Mouse (Mus musculus): ENCODE measurements around the gene Hdgfl2. TPM values are rescaled to one million over a fixed set of nuclear protein-coding genes. Genes with fewer than 3 reads are reported as not detected.

The Hdgfl2 gene
- 124 and 126 TPM in 2 replicates for polyA plus RNA-seq (2012; rRNA removed)

GRCm38 (mm10) chr17:56078880-56079795 is at the start of gene Hdgfl2:
Gene Hdgfl2 (plus strand): TSS chr17:56079634.

GRCm38 (mm10) chr17:56036176-56036900 is 43.1 kb upstream of the Hdgfl2 start, which contains the start of gene Sh3gl1:
Gene Sh3gl1 (minus strand): TSS chr17:56036635.

GRCm38 (mm10) chr17:56040030-56040856 is 39.2 kb upstream of the Hdgfl2 start, which contains the start of gene Chaf1a:
Gene Chaf1a (plus strand): TSS chr17:56040439.

GRCm38 (mm10) chr17:56074827-56075208 is 4.6 kb upstream of the Hdgfl2 start, which contains the start of gene Ubxn6:
Gene Ubxn6 (minus strand): TSS chr17:56075028.

GRCm38 (mm10) chr17:56109219-56110051 is 30.0 kb downstream of the Hdgfl2 start, which contains the start of gene Plin4:
Gene Plin4 (minus strand): TSS chr17:56109803.

GRCm38 (mm10) chr17:56117251-56117710 is 37.8 kb downstream of the Hdgfl2 start, which contains the start of gene Plin5:
Gene Plin5 (minus strand): TSS chr17:56117596.

GRCm38 (mm10) chr17:56121826-56122225 is 42.4 kb downstream of the Hdgfl2 start, which contains the start of gene Lrg1:
Gene Lrg1 (minus strand): TSS chr17:56122001.

GRCm38 (mm10) chr17:56139858-56140595 is 60.6 kb downstream of the Hdgfl2 start, which contains the start of gene Sema6b:
Gene Sema6b (minus strand): TSS chr17:56140343.

Other genes starting within 250 kb of the Hdgfl2 start
- 4.8 and 5.3 TPM in 2 replicates for gene Zfp119a, start 200.7 kb upstream of the Hdgfl2 start, polyA plus RNA-seq (2012; rRNA removed)
- gene Zfp959, start 187.5 kb upstream of the Hdgfl2 start, polyA plus RNA-seq (2012; rRNA removed) = 8.7 and 9.5 TPM in 2 replicates
- gene Zfp119b, start 130.1 kb upstream of the Hdgfl2 start, polyA plus RNA-seq (2012; rRNA removed) = 3.4 TPM in 2 replicates
- 6.0 and 6.1 TPM in 2 replicates for gene Ebi3, start 127.0 kb upstream of the Hdgfl2 start, polyA plus RNA-seq (2012; rRNA removed)
- gene Yju2, start 120.5 kb upstream of the Hdgfl2 start, polyA plus RNA-seq (2012; rRNA removed) = 12.9 and 13.3 TPM in 2 replicates
- gene Shd, start 109.2 kb upstream of the Hdgfl2 start, polyA plus RNA-seq (2012; rRNA removed) = 179 and 193 TPM in 2 replicates
- 171 and 177 TPM in 2 replicates for gene Fsd1, start 93.1 kb upstream of the Hdgfl2 start, polyA plus RNA-seq (2012; rRNA removed)
- 6.9 and 7.3 TPM in 2 replicates for gene Stap2, start 74.0 kb upstream of the Hdgfl2 start, polyA plus RNA-seq (2012; rRNA removed)
- gene Mpnd, start 73.9 kb upstream of the Hdgfl2 start, polyA plus RNA-seq (2012; rRNA removed) = 185 and 189 TPM in 2 replicates
- gene Sh3gl1, start 43.0 kb upstream of the Hdgfl2 start, polyA plus RNA-seq (2012; rRNA removed) = 86.0 and 90.7 TPM in 2 replicates
- gene Chaf1a, start 39.2 kb upstream of the Hdgfl2 start, polyA plus RNA-seq (2012; rRNA removed) = 5.3 TPM in 2 replicates
- 105 and 110 TPM in 2 replicates for gene Ubxn6, start 4.6 kb upstream of the Hdgfl2 start, polyA plus RNA-seq (2012; rRNA removed)
- gene Plin4, start 30.2 kb downstream of the Hdgfl2 start, polyA plus RNA-seq (2012; rRNA removed) = 0.66 and 0.68 TPM in 2 replicates
- gene Plin5, start 38.0 kb downstream of the Hdgfl2 start, polyA plus RNA-seq (2012; rRNA removed) = 1.9 and 2.1 TPM in 2 replicates
- gene Lrg1, start 42.4 kb downstream of the Hdgfl2 start, polyA plus RNA-seq (2012; rRNA removed) = 0.06 and 0.41 TPM in 2 replicates
- 45.5 and 51.8 TPM in 2 replicates for gene Sema6b, start 60.7 kb downstream of the Hdgfl2 start, polyA plus RNA-seq (2012; rRNA removed)
- gene Tnfaip8l1, start 82.8 kb downstream of the Hdgfl2 start, polyA plus RNA-seq (2012; rRNA removed) = 9.4 and 10.4 TPM in 2 replicates
- 47.7 and 52.9 TPM in 2 replicates for gene Mydgf, start 104.3 kb downstream of the Hdgfl2 start, polyA plus RNA-seq (2012; rRNA removed)
- gene Dpp9, start 139.3 kb downstream of the Hdgfl2 start, polyA plus RNA-seq (2012; rRNA removed) = 40.3 and 41.4 TPM in 2 replicates
- 24.0 and 24.1 TPM in 2 replicates for gene Fem1a, start 177.2 kb downstream of the Hdgfl2 start, polyA plus RNA-seq (2012; rRNA removed)
- gene Ticam1, start 197.2 kb downstream of the Hdgfl2 start, polyA plus RNA-seq (2012; rRNA removed) = 2.3 and 2.7 TPM in 2 replicates
- 4.1 TPM in 2 replicates for gene Plin3, start 213.2 kb downstream of the Hdgfl2 start, polyA plus RNA-seq (2012; rRNA removed)
- gene Arrdc5, start 220.7 kb downstream of the Hdgfl2 start, polyA plus RNA-seq (2012; rRNA removed) = not detected in 2 replicates
- 15.6 and 16.9 TPM in 2 replicates for gene Uhrf1, start 223.7 kb downstream of the Hdgfl2 start, polyA plus RNA-seq (2012; rRNA removed)
- gene Kdm4b, start 246.4 kb downstream of the Hdgfl2 start, polyA plus RNA-seq (2012; rRNA removed) = 53.9 and 65.1 TPM in 2 replicates